Mouse (Mus musculus): Measurements from ENCODE around the gene Ehbp1l1.

DNA sequence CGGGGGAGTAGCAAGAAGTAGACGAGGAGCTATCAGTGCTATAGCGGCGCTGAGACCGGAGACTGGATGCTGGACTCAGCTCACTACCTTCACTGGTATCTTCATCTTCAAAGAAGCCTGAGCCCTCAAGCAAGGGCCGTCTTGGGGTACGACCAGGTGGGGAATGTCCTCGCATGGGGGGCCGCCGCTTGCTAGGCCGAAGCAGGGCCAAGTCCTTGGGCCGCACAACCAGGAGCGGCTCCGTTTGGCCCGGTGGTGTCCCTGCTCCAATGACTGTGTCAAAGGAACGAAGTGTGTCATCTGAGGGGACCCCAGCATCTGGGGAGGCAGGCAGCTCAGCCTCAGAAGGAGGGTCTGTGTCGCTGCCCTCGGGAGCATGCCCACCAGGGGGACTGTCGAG is 40.7 kb downstream of the Ehbp1l1 start:
- no peak for TF ChIP-seq POLR2A (IDR thresholded peaks at IDR 0.05; ENCODE audit: low read depth, low read length)
- TF ChIP-seq CTCF (conservative IDR thresholded peaks at IDR 0.05; ENCODE audit: insufficient read depth, insufficient read length, low read depth, low read length) = no peak
